Mouse (Mus musculus): ENCODE data around the gene Med9. TPM values are rescaled to one million over a fixed set of nuclear protein-coding genes. Genes with fewer than 3 reads are reported as not detected.

Med9 gene
- polyA plus RNA-seq (2016; fragmentation: Nextera tagmentation; extraction: Ambion mirVana), result 55.8 and 59.6 TPM in 2 replicates

DNA sequence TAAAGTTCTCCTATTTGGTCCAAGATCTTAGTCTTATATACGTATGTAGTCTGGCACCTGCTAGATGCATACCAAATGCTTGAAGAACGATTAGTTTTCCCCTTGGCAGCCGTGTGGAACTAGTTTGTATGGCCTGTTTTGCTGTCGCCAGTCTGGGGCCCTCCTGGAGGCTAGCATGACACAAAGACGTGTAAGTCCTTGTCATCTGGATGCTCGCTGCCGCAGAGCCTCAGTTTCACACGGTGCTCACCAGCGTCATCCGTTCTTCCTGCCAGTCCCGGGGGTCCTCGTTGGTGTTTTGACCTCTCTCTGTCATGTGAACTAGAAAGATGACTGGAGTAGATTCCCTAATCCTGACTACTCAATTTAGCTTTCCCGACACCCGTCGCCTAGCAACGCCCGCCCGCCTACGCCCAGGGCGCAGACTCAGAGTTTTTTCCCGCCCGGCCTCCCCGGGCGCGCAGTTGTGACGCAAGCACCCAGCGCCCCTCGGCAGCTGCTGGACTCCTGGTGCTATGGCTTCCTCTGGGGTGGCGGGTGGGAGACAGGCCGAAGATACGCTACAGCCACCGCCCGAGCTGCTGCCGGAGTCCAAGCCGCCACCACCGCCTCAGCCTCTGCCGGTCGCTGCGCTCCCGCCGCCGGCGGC, at the start of gene Med9:
Gene Med9 (plus strand): TSS at position 455 of the 649 bp plus-strand sequence.
- under 1% methylated on average over 43 of the region's 43 CpGs for WGBS

GRCm38 (mm10) chr11:59899711-59900685, 48.0 kb upstream of the Med9 start:
- Histone ChIP-seq H3K4me3 (no peak overlapping the region), H3K27ac (peak overlapping the region; percentile 58), H3K36me3 (replicated peaks) (no peaks in the 10 kb centered on the region), H3K27me3 (ENCODE audit: poor library complexity, severe bottlenecking) (no peaks in the 10 kb centered on the region), H3K9me3 (no peaks in the 10 kb centered on the region), H3K4me1 (peaks cover 36% of the 10 kb centered on the region)
- DNase-seq (ENCODE audit: extremely low spot score, low spot score), result no peak
- 66% methylated on average over 13 of the region's 13 CpGs for WGBS

More for the DNA sequence above, at the start of gene Med9:
- no peaks in the 10 kb centered on the region for H3K9me3 ChIP-seq
- DNase-seq (ENCODE audit: extremely low spot score, low spot score), result peak; percentile 97
- H3K4me1 ChIP-seq, result peaks cover 22% of the 10 kb centered on the region
- H3K27me3 ChIP-seq (ENCODE audit: poor library complexity, severe bottlenecking), result no peaks in the 10 kb centered on the region
- peak within 1 kb of the TSS; percentile 97 for H3K27ac ChIP-seq
- peak within 1 kb of the TSS; percentile 99 for H3K4me3 ChIP-seq
- H3K36me3 ChIP-seq (replicated peaks), result peaks cover 9% of the 10 kb centered on the region; the same call in 1 of the 2 replicates

DNA sequence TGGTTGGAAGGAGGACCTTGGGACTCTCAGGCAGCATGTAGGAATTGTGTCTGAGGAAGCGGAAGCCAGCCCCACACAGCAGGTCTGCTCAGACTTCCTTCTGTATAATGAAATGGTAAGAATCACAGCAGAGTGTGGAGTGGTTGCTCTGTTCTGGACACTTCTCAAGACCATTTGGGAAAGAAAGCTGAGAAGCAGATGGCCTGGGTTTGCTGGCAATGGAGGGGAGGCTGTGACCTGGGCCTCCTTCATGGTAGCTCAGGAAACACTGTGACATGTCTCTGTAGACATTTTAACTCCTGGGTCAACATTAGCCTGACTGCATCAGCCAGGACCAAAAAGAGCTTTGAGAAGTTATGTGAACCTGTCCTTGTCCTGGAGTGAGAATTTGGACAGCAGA, 47.0 kb upstream of the Med9 start:
- Histone ChIP-seq H3K9me3 (no peaks in the 10 kb centered on the region), H3K36me3 (replicated peaks) (no peaks in the 10 kb centered on the region), H3K27ac (no peak overlapping the region), H3K4me3 (no peak overlapping the region), H3K4me1 (peaks cover 35% of the 10 kb centered on the region), H3K27me3 (ENCODE audit: poor library complexity, severe bottlenecking) (no peaks in the 10 kb centered on the region)
- DNase-seq (ENCODE audit: extremely low spot score, low spot score), result no peak
- WGBS, result 90% methylated on average over 1 of the region's 1 CpGs

- Histone ChIP-seq H3K4me1 (peaks cover 30% of the 10 kb centered on the region), H3K9me3 (no peaks in the 10 kb centered on the region), H3K27me3 (ENCODE audit: poor library complexity, severe bottlenecking) (no peaks in the 10 kb centered on the region), H3K27ac (peak overlapping the region; percentile 44; the same call in 1 of the 2 replicates), H3K36me3 (replicated peaks) (no peaks in the 10 kb centered on the region), H3K4me3 (no peak overlapping the region)
- no peak for DNase-seq (ENCODE audit: extremely low spot score, low spot score)
- WGBS, result 64% methylated on average over 8 of the region's 8 CpGs
These were observed 45.8 kb upstream of the Med9 start for GRCm38 (mm10) chr11:59902045-59902726.

GRCm38 (mm10) chr11:59906521-59907123, 41.4 kb upstream of the Med9 start:
- Histone ChIP-seq H3K9me3 (no peaks in the 10 kb centered on the region), H3K4me1 (peaks cover 19% of the 10 kb centered on the region), H3K27me3 (ENCODE audit: poor library complexity, severe bottlenecking) (no peaks in the 10 kb centered on the region), H3K27ac (no peak overlapping the region), H3K36me3 (replicated peaks) (no peaks in the 10 kb centered on the region), H3K4me3 (no peak overlapping the region)
- WGBS, result 89% methylated on average over 6 of the region's 6 CpGs
- no peak for DNase-seq (ENCODE audit: extremely low spot score, low spot score)

DNA sequence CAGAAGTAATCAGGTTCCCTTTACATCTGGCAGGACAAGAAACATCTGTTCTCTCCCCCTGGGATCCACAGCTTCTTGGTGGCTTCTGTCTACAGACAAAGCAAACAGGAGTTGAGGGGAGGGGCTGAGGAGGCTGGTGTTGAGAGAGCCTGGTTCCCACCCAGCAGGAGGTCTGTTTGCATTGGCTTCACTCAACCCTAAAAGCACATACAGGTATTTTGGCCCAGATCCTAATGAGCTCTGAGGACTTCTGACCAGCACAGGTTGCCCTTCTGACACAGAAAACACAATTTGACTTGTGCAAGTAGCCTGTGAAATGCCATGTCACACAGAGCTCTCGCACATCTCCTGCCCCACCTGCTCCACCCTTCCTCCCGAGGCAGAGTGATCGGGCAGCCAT, 39.6 kb upstream of the Med9 start:
- Histone ChIP-seq H3K4me3 (no peak overlapping the region), H3K27ac (no peak overlapping the region), H3K4me1 (peaks cover 8% of the 10 kb centered on the region), H3K36me3 (replicated peaks) (no peaks in the 10 kb centered on the region), H3K27me3 (ENCODE audit: poor library complexity, severe bottlenecking) (no peaks in the 10 kb centered on the region), H3K9me3 (no peaks in the 10 kb centered on the region)
- DNase-seq (ENCODE audit: extremely low spot score, low spot score), result no peak
- 84% methylated on average over 3 of the region's 3 CpGs for WGBS

DNA sequence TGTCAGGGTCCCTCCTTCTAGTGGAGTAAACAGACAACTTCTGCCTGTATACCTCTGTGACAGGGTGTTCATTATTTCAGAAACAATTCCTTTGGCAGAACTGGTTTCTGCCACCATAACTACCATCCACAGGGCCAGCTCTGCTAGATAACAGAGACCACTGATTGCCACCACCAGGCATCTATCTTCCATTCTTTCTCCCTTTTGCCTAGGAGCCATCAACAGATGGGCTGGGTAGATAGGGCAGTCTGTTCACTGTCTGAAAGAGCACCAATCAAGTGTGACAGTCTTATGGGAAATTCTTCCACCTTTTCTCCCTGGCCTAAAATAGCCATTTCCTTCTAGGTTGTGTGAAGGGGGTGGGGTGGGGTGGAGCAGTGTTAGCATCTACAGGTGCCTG, 37.4 kb upstream of the Med9 start:
- Histone ChIP-seq H3K4me3 (no peak overlapping the region), H3K27me3 (ENCODE audit: poor library complexity, severe bottlenecking) (no peaks in the 10 kb centered on the region), H3K4me1 (peaks cover 8% of the 10 kb centered on the region), H3K27ac (no peak overlapping the region), H3K9me3 (no peaks in the 10 kb centered on the region), H3K36me3 (replicated peaks) (no peaks in the 10 kb centered on the region)
- DNase-seq (ENCODE audit: extremely low spot score, low spot score), result no peak

DNA sequence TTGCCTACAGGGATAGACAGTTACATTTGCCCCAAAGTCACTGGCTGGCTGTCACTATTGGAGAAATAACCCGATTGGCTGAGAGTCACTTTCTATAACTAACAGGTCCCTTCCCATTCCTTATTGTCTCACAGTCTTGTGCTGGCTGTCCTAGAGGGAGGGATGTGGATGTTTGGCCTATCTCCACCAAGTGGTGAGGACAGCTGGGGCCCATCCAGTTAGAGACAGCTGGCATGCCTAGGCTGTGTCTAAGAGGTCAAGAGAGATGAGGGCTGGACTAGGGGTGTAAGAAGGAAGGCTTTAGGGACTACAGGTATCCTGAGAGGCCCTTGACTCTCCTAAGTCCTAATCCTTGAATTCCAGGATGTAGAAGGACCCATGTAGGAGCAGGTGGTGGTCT, 36.5 kb upstream of the Med9 start:
- WGBS, result 89% methylated on average over 1 of the region's 1 CpGs
- no peak for DNase-seq (ENCODE audit: extremely low spot score, low spot score)
- no peaks in the 10 kb centered on the region for H3K9me3 ChIP-seq

GRCm38 (mm10) chr11:59913702-59914101, 34.3 kb upstream of the Med9 start:
- 92% methylated on average over 4 of the region's 4 CpGs for WGBS
- DNase-seq (ENCODE audit: extremely low spot score, low spot score), result no peak
- Histone ChIP-seq H3K4me1 (peaks cover under 1% of the 10 kb centered on the region; the same call in 1 of the 2 replicates), H3K27me3 (ENCODE audit: poor library complexity, severe bottlenecking) (no peaks in the 10 kb centered on the region), H3K36me3 (replicated peaks) (no peaks in the 10 kb centered on the region), H3K4me3 (no peak overlapping the region), H3K9me3 (no peaks in the 10 kb centered on the region), H3K27ac (no peak overlapping the region)

More for the DNA sequence above, 36.5 kb upstream of the Med9 start:
- no peak overlapping the region for H3K4me3 ChIP-seq
- no peaks in the 10 kb centered on the region for H3K27me3 ChIP-seq (ENCODE audit: poor library complexity, severe bottlenecking)
- no peak overlapping the region for H3K27ac ChIP-seq
- H3K4me1 ChIP-seq, result peaks cover 8% of the 10 kb centered on the region
- H3K36me3 ChIP-seq (replicated peaks), result no peaks in the 10 kb centered on the region

DNA sequence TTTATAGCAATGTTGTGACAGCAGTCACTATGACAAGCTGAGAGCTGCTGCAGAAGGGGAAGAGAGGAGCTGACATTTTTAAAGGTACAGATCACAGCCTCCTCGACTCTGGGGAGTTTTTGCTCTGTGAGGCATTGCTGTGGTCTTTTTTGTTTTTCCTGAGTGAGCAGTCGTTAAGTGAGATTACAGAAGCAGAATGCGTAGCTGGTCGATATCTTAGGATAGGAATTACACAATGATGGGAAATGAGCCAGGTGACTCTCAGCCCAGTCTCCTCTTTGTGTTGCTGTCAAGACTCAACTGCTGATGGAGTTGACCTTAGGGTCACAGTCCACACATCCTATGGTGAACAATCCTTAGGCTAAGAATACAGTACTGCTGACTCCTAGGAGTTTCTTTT, 30.0 kb upstream of the Med9 start:
- Histone ChIP-seq H3K9me3 (no peaks in the 10 kb centered on the region), H3K27ac (no peak overlapping the region), H3K4me3 (no peak overlapping the region), H3K4me1 (peaks cover 6% of the 10 kb centered on the region), H3K27me3 (ENCODE audit: poor library complexity, severe bottlenecking) (0 out of 2 replicates have a peak, but pooled peaks cover 4% of the 10 kb centered on the region), H3K36me3 (replicated peaks) (no peaks in the 10 kb centered on the region)
- DNase-seq (ENCODE audit: extremely low spot score, low spot score), result no peak
- WGBS, result 64% methylated on average over 4 of the region's 4 CpGs

DNA sequence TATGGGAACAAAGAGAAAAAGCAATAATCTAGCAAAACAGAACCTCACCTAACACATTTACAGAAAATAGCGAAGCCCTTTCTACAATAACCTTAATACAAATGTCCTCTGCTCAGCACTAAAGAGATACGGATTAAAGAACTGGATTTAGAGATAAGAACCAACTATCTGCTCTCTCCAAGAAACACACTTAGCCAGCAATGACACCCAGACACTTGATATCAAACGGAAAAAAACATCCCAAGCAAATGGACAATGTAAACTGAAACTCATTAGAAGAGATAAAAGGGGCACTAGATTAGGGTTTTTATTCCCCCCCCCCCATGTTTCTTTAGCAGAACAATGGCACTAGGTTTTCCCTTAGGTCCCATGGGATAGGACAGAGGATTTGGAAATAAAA, 28.6 kb upstream of the Med9 start:
- Histone ChIP-seq H3K4me1 (peaks cover 6% of the 10 kb centered on the region), H3K4me3 (no peak overlapping the region), H3K27ac (no peak overlapping the region), H3K27me3 (ENCODE audit: poor library complexity, severe bottlenecking) (0 out of 2 replicates have a peak, but pooled peaks cover 4% of the 10 kb centered on the region), H3K9me3 (no peaks in the 10 kb centered on the region), H3K36me3 (replicated peaks) (no peaks in the 10 kb centered on the region)
- DNase-seq (ENCODE audit: extremely low spot score, low spot score), result no peak
- whole genome bisulfite sequencing, result 76% methylated on average over 3 of the region's 3 CpGs

DNA sequence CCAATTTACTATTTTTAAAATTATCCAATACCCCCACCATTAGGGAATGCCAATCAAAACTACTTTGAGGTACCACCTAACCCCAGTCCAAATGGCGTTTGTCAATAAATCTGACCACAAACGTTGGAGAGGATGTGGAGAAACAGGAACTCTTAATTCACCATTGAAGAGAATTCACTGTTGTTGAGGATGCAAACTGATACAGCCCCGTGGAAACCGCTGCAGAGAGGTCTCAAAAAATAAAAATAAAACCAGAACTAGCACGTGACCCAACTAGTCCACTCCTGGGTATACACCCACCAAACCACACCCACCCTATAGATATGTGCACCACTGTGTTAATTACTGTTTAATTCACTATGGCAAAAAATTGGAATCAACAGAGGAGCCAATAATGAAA, 27.7 kb upstream of the Med9 start:
- 88% methylated on average over 5 of the region's 5 CpGs for WGBS
- Histone ChIP-seq H3K36me3 (replicated peaks) (no peaks in the 10 kb centered on the region), H3K27me3 (ENCODE audit: poor library complexity, severe bottlenecking) (0 out of 2 replicates have a peak, but pooled peaks cover 4% of the 10 kb centered on the region), H3K9me3 (no peaks in the 10 kb centered on the region), H3K4me1 (peaks cover 6% of the 10 kb centered on the region), H3K4me3 (no peak overlapping the region), H3K27ac (no peak overlapping the region)
- no peak for DNase-seq (ENCODE audit: extremely low spot score, low spot score)

Data from forebrain, embryonic 10.5 days (tissue).